Mouse (Mus musculus) megakaryocyte-erythroid progenitor cell, adult 5-6 weeks (primary cell): ENCODE measurements around the gene Mrps18b. TPM values are rescaled to one million over a fixed set of nuclear protein-coding genes. Genes with fewer than 3 reads are reported as not detected.

Experiments used
- ATAC-seq: replicated peaks from 2 replicates; pipeline ENCODE4 v1.8.0; 2016; ENCODE audit warnings: mild to moderate bottlenecking, inconsistent platforms; ENCODE audit not compliant: severe bottlenecking, poor library complexity, low FRiP score, low TSS enrichment
- total RNA-seq, 2 experiments: library from RNA; stranded (forward) in 1 of 2; stranded (reverse) in 1 of 2; fragments of 200-1000, 215-1000 nt in 1 of 2; fragments of >200 nt in 1 of 2; fragmentation: Nextera tagmentation in 1 of 2; gene quantifications; 2 replicates each; pipeline ENCODE4 v1.2.3; 2014 to 2017

Mrps18b gene
- 140 and 175 TPM in 2 replicates for total RNA-seq (2014; fragmentation: Nextera tagmentation)
- total RNA-seq (2017) = 72.7 and 92.6 TPM in 2 replicates

DNA sequence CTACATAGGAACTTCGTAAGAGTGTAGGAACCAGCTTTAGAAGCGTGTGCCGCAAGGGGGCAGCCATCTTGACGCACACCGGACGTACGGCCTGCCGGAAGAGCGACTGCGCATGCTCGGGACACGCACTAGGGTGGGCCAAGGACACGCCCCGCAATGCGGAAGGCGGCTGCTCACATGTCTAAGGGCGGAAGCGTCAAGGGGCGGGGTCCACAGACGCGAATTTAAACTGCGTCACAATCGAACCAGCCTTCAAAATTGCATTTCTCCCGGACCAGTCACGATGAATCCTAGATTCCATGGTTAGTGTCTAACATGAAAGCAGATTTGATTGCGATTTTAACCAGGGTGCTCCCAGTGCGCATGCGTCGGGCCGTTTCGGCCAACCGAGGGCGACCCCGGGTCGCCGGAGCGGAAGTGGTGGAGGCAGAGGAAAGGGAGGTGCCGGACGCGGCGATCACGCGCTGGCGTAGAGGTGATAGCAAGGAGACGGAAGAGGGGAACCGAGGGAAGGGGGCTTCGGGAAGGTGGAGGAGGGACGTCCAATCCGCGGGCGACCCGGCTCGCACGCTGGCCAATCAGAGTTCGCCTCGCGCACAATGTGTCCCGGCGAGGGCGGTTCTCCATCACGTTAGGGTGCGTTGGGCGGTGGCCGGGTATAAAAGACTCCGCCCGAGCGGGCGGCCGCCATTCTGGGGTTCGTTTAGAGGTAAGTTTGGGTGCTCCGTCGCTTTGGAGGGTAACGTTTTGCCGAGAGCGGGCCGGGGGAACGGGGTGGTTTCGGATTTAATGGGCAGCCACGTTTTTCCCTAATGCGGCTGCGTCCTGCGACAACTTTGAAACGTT lies at the start of gene Mrps18b, which contains the start of gene Ppp1r10:
Mrps18b (minus strand) TSS at position 93 of the 846 bp plus-strand sequence.
Ppp1r10 (plus strand) TSS at position 138 of the 846 bp plus-strand sequence.
- peak; percentile 80 for ATAC-seq

- no peak for ATAC-seq
Observed at GRCm38 (mm10) chr17:35963279-35963678, 47.1 kb upstream of the Mrps18b start.

DNA sequence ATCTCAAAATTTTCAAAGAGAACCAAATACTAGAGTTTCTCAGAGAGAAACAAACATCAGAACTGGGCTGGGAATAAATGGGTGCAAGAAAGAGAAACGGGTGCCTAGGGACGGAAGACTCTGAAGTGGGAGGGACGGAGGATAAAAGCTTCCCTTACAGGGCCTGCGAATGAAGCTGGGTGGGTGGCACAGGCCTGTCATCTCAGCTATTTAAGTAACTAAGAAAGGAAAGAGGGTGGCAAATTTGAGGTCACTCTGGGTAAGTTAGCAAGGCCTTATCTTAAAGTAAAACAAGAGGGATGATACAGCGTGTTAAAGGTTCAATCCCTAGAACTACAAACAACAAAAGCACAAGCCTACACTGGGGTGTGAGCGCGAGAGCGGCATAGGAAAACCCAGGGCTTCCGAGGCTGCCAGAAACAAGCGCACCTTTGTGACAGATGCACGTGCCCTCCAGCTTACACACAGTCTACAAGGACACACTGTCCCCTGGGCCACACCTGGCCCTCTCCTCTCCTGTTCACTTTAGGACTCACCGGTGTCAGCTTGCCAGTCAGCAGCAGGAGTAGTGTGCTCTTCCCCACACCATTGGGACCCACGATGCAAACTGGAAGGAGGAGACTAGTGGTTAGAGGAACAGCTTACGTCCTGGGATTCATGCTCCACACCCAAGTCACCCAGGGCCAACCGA lies 42.5 kb upstream of the Mrps18b start:
- ATAC-seq = no peak

DNA sequence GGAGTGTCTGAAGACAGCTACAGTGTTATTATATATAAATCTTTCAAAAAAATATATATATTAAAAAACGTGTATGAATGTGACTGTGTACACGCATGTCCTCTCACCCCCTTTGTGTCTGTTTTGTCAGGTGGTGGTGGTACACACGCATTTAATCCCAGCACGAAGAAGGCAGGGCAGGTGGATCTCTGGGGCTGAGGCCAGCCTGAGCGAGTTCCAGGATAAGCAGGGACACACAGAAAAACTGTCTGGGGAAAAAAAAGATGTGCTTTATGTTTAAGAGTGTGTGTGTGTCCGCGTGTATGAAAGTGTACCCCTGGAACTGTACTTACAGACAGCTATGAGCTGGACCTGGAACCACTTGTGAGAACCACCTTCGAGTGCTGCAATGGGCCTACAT lies 38.5 kb upstream of the Mrps18b start:
- no peak for ATAC-seq

DNA sequence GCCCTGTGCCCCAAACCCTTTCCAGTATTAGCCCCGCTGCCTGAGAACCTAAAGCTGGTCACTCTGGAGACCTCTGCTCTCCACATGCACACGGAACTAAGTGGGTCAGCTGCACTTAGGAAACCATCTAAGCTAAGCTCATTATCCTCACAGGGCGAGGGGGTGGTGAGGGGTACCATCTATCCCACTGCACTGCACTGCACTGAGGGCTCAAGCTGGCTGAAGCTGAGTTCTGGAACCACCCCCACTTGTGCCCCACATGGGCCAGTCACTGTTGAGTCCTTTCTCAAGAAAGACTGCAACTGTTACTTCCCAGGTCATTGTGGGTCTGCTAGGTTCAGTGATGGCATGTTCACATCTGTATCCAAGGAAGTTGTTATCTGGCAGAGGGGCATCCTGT lies 36.4 kb upstream of the Mrps18b start:
- ATAC-seq = peak; percentile 27; the same call in 1 of the 2 replicates

DNA sequence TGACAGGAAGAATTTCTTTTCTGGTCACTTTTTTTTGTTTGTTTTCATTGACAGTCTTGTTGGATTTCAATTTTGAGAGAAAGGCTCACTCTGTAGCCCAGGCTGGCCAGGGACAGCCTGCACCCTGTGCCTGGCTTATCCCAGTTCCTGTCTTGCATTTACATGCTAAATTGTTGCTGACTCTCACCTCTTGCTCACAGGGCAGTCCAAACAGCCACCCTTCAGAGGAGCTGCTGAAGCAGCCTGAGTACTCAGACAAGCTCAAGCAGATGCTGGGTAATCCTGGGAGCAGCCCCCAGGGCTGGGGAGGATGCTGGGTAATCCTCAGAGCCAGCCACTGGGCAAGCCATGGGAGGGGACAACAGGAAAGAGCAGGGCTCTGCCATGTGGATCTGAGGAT lies 34.8 kb upstream of the Mrps18b start:
- ATAC-seq = 0 out of 2 replicates have a peak, but pooled peaks have one; percentile 14

DNA sequence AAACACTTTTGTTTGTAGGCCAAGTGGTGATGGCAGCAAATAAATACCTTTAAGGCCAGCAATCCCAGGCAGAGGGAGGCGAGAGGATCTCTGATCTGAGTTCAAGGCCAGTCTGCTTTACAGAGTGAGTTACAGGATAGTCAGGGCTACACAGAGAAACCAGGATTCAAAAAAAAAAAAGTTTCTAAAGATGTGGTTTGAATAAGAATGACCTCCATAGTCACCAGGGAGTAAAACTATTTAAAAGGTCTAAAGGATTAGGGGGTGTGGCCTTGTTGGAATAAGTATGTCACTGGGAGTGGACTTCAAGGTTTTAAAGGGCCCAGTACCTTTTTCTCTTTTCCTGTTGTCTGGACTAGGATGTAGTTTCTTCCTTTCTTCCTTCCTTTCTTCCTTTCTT lies 23.8 kb upstream of the Mrps18b start:
- ATAC-seq = no peak

DNA sequence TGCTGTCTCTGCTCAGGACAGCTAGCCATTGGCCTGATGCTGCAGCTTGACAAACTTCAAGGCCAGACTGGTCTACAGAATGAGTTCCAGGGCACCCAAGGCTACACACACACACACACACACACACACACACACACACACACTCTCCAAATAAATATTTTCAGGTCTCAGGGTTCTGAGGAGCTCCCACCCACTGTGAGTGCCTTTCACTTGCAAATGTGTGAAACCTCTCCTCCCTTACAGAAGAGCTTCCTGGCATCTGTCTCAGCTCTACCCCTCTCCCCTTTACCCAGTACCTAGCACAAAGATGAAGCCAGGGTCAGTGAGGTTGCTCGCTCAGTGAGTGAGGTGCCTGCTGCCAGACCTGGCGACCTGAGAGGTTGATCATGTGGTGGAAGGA lies 22.9 kb upstream of the Mrps18b start:
- no peak for ATAC-seq

GRCm38 (mm10) chr17:35937700-35938348 lies 21.6 kb upstream of the Mrps18b start:
- ATAC-seq = peak; percentile 86

DNA sequence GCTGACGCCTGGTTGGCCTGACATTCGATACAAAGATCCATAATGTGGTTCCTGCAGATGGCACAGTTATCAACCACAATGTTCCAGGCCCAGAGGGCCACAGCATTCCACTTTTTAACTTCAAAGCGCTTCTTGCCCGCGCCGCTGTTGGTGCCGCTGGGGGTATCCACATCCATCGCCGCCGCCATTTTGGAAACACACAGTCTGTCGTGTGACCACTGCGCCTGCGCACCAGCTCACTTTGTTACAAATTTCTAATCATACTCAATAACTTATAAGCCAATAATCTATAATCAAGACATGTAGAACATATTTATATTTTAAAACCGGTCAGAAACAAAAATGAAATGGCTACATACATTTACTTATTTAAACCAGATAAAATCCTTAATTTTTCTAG lies 19.6 kb upstream of the Mrps18b start:
- ATAC-seq = peak; percentile 78

GRCm38 (mm10) chr17:35932608-35933007 lies 16.4 kb upstream of the Mrps18b start:
- no peak for ATAC-seq

DNA sequence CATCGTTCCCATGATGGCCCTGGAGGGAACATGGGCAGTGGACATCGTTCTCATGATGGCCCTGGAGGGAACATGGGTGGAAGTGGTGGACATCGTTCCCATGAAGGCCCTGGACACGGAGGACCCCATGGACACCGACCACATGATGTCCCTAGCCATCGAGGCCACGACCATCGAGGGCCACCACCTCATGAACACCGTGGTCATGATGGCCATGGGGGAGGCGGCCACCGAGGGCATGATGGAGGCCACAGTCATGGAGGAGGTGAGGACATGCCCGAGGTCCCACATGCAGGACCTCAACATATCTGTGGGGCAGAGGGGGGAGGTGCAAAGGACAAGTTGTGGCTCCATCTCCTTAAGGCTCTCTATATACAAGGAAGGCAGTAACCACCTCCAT lies 14.4 kb upstream of the Mrps18b start:
- no peak for ATAC-seq

- ATAC-seq = no peak
Observed at GRCm38 (mm10) chr17:35929534-35929933, 13.3 kb upstream of the Mrps18b start.

- ATAC-seq = peak; percentile 68
Observed at GRCm38 (mm10) chr17:35927471-35927870, 11.3 kb upstream of the Mrps18b start.

DNA sequence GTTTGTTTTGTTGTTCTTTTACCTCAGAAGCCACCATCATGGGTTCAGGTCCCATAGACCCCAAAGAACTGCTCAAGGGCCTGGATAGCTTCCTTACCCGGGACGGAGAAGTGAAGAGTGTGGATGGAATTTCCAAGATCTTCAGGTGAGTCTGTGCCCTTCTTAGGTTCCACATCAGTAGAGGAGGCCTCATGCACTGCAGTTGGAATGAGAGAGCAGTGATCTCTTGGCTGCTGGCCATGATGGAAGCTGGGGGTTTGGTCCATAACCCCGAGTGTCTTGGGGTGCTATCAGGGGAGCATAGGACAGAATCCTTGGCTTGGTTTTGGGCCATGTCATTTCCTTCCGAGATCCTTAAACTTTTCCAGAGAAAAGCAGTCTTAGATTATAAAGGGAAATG lies 7.1 kb upstream of the Mrps18b start:
- ATAC-seq = no peak

GRCm38 (mm10) chr17:35922566-35922965 lies 6.4 kb upstream of the Mrps18b start:
- ATAC-seq = no peak

- ATAC-seq = no peak
Observed at GRCm38 (mm10) chr17:35921710-35922109, 5.5 kb upstream of the Mrps18b start.

GRCm38 (mm10) chr17:35920862-35921562 lies 4.8 kb upstream of the Mrps18b start:
- ATAC-seq = no peak

- no peak for ATAC-seq
Observed at GRCm38 (mm10) chr17:35920384-35920783, 4.2 kb upstream of the Mrps18b start.
